Mouse (Mus musculus): ENCODE data around the gene Snd1.
A peak's percentile ranks its signal among the peaks of the same experiment; 100 is the strongest.
"Not testable (repeated sequence)": the region's sequence is repeated elsewhere in the genome, so short reads cannot be mapped to it uniquely, and the experiment has no call there.

Snd1 gene

DNA sequence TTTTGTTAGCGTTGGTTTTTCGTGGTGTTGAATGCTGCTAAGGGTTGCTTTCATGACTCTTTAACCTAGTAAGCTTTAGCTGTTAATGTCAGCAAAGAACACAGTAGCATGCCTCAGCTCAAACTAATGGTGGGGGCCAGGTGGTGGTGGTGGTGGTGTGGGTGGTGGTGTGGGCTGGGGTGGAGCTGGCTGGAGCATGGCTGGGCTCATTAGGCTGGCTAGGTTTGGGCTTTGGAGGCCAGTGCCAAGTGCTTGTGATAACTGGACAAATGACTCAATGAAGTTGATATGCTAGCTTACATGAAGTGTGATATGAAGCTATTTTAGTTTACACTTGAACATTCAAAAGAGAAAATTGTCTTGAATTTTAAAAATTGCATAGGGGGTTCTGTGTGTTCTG, 11.1 kb downstream of the Snd1 start:
- DNase-seq (ENCODE audit: low spot score) = no peak

GRCm38 (mm10) chr6:28486471-28486870, 11.5 kb downstream of the Snd1 start:
- peak; percentile 42 for DNase-seq (ENCODE audit: low spot score)

DNA sequence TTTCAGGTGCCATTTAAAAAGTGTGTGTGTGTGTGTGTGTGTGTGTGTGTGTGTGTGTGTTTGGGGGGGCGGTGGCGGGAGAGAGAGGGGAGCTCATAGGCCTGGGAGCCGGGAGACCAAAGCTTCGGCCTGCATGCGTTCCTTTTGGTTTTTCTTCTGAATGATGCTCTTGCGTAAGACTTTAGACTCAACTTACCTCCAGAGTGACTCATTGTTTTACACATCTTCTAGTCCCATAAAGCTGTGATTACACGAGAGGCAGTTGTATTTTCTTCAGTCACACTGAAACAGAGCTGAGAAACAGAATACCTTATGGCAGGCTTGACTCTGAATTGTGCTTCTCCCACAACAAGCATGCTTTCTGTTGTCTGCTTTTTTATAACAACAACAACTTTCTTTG, 12.0 kb downstream of the Snd1 start:
- DNase-seq (ENCODE audit: low spot score) = no peak

DNA sequence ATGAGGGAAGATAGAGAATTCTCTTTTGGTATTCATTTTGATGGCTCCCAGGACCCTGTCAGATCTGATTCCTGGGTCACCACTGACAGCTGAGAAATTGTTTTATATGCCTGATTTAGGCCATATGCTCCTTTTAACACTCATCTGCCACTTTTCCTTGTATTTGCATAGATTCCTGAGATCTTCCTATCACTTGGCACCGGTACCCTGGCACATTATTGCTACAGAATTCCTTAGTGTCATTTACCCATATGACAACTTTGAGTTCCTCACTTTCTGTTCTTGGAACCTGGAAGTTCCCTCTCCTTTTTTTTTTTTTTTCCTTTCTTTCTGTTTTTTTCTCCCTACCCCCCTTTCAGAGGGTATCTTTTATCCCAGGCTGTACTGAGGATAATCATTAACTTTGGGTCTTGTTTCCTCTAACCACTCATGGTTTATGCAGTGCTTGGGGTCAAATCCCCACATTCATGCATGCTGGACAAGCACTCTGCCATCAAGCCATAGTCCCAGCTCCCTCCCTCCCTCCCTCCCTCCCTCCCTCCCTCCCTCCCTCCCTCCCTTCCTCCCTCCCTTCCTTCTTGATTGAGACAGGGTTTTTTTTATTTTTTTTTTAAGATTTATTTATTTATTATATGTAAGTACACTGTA, 13.4 kb downstream of the Snd1 start:
- DNase-seq (ENCODE audit: low spot score) = no peak

- DNase-seq (ENCODE audit: low spot score) = no peak
Measured at GRCm38 (mm10) chr6:28490612-28491011, 15.7 kb downstream of the Snd1 start.

DNA sequence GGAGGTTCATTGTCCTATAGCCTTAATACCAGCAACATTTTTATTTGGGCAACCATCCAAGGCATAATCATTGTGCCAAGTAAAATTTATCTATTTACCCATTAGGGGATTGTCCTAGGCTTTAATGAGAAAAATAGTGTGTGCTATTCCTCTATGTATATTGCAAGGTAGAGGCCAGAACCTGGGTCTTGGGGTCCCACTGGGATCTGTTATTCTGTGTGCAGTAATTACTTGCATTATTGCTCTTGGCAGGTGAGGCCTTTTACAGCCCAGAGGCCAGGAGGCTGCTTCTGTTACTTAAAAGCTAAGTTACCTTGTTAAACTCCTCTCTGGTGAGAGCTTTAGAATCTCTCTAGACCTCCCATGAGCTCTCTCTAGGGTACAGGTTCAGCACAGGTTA, 16.3 kb downstream of the Snd1 start:
- DNase-seq (ENCODE audit: low spot score) = no peak

DNA sequence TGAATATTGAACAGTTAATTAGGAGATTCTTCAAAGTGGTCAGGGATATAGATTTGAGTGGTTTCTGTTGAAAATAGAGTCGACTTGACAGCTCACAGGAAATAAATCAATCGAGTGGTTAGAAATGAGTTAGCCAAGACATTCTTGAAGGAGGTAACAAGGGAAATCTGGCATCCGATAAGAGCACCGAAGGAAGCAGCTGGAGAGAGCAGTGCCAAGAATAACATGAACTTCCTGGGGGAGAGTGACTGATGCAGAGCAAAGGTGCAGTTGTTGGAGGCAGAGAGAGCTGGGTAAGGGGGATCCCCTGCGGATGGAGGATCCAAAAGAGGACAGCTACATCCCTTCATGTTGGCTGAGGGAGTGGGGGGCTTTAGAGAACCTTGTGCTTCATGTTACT, 22.9 kb downstream of the Snd1 start:
- DNase-seq (ENCODE audit: low spot score) = no peak

GRCm38 (mm10) chr6:28502576-28502975, 27.6 kb downstream of the Snd1 start:
- no peak for DNase-seq (ENCODE audit: low spot score)

DNA sequence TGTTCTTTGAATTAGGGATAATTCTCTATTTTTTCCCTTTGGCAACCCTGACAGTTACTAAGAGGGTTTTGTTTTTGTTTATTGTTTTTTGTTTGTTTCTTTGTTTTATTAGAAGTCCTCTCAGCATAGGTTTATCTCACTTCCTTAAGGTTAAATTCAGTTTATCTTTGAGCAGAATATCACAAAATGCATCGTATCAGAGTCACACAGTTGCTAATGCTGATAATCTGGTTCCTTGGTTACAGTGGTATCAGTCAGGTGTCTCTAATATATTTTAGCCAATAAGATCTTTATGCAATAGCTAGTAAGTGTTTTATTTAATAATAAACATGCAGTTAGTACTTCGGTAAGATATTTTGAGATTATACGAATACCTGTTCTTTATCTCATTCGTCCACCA, 28.2 kb downstream of the Snd1 start:
- no peak for DNase-seq (ENCODE audit: low spot score)

DNA sequence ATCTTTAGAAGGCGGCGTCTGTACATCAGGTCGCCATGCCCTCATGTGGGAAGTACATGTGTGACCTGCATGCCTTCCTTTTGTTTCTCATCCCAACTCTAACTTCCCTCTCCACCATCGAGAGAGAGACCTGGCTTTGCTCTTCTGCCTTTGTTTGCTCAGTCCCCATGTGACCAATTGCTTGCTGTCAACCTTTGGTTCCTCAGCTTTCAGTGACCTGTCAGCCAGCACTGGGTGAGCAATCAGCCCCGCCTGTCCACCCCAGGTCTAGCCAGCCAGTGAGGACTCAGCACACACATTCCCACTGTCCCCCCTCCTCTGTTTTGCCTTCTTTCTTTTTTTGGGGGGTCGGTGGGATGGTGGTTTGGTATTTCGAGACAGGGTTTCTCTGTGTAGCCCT, 29.7 kb downstream of the Snd1 start:
- DNase-seq (ENCODE audit: low spot score) = no peak

DNA sequence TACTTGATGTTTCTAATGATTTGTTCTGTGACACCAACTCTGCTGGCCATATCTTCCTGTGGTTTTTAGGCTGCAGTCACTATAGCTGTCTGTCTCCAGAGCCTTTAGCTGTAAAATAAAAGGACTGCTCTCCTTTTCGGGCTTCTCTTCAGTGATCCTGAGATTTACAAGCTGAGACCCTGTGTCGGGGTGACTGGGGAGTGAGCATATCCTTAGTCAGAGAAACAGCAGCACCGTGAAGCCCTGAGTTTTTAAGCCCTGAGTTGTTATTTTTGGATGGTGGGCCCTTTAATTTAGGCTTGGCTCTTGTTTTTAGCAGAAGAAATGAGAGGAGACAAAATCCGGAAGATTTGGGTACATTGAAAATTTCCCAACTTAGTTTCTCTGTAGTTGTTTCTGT, 32.8 kb downstream of the Snd1 start:
- no peak for DNase-seq (ENCODE audit: low spot score)

GRCm38 (mm10) chr6:28514195-28514594, 39.3 kb downstream of the Snd1 start:
- DNase-seq (ENCODE audit: low spot score) = no peak

- DNase-seq (ENCODE audit: low spot score) = no peak
Measured at GRCm38 (mm10) chr6:28514830-28515350, 40.0 kb downstream of the Snd1 start.

- no peak for DNase-seq (ENCODE audit: low spot score)
Measured at GRCm38 (mm10) chr6:28516618-28517017, 41.7 kb downstream of the Snd1 start.

- no peak for DNase-seq (ENCODE audit: low spot score)
Measured at GRCm38 (mm10) chr6:28517050-28517449, 42.1 kb downstream of the Snd1 start.

DNA sequence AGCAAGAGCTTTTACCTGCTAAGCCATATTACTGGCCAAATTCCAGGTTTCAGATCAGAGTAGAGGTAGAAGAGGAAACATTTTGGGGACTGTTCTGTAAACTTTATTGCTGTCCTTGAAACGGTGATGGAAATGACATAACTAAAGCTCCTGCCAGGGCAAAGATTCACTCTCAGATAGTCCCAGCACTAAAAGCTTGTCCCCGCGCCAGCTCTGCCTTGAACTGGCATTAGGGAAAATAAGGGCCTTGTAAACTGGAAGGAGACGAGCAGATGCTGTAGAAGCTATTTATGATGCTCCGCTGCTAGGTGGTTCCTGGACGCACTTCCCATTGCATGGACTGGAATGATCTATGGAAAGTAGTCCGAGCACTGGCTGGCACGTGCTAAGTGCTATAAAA, 44.5 kb downstream of the Snd1 start:
- DNase-seq (ENCODE audit: low spot score) = no peak

- not testable (repeated sequence) for DNase-seq (ENCODE audit: low spot score)
Measured at GRCm38 (mm10) chr6:28520787-28521186, 45.8 kb downstream of the Snd1 start.

DNA sequence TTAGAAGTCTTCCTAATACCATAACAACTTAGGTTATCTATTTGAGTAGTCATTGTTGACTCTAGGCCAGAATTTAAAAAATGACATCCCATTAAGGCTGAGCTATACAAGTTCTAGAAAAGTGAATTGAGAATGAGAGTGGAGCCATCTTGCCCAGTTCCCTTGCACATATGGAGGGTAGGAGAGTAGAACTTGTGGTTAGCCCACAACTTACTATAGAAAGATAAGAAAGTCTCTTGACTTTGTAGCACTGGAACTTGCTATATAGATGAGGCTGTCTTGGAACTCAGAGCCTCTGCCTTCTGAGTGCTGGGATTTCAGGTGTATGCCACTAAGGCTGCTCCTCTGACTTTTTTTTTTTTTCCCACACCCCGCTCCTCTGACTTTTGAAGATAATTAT, 46.5 kb downstream of the Snd1 start:
- DNase-seq (ENCODE audit: low spot score) = no peak

- no peak for DNase-seq (ENCODE audit: low spot score)
Measured at GRCm38 (mm10) chr6:28525589-28525988, 50.6 kb downstream of the Snd1 start.

- DNase-seq (ENCODE audit: low spot score) = no peak
Measured at GRCm38 (mm10) chr6:28527459-28527858, 52.5 kb downstream of the Snd1 start.

- no peak for DNase-seq (ENCODE audit: low spot score)
Measured at GRCm38 (mm10) chr6:28528208-28528607, 53.3 kb downstream of the Snd1 start.

GRCm38 (mm10) chr6:28536464-28536863, 61.5 kb downstream of the Snd1 start:
- no peak for DNase-seq (ENCODE audit: low spot score)

GRCm38 (mm10) chr6:28537851-28538527, 63.0 kb downstream of the Snd1 start:
- peak; percentile 83 for DNase-seq (ENCODE audit: low spot score)

GRCm38 (mm10) chr6:28542298-28542701, 67.4 kb downstream of the Snd1 start:
- DNase-seq (ENCODE audit: low spot score) = peak; percentile 52
